Mouse (Mus musculus) liver, adult 2 months (tissue): Measurements from ENCODE around the gene Atat1.

Source experiments
- CTCF ChIP-seq: fragments of 200-500 bp; IDR thresholded peaks from 2 replicates; pipeline ENCODE4 v1.5.1; 2011; ENCODE audit warnings: low read depth, low read length, control low read depth
- POLR2A ChIP-seq: fragments of 200-500 bp; IDR thresholded peaks from 2 replicates; pipeline ENCODE4 v1.6.1; 2011; ENCODE audit warnings: low read length, control low read depth; ENCODE audit not compliant: insufficient read depth; ENCODE audit errors: extremely low read depth

DNA sequence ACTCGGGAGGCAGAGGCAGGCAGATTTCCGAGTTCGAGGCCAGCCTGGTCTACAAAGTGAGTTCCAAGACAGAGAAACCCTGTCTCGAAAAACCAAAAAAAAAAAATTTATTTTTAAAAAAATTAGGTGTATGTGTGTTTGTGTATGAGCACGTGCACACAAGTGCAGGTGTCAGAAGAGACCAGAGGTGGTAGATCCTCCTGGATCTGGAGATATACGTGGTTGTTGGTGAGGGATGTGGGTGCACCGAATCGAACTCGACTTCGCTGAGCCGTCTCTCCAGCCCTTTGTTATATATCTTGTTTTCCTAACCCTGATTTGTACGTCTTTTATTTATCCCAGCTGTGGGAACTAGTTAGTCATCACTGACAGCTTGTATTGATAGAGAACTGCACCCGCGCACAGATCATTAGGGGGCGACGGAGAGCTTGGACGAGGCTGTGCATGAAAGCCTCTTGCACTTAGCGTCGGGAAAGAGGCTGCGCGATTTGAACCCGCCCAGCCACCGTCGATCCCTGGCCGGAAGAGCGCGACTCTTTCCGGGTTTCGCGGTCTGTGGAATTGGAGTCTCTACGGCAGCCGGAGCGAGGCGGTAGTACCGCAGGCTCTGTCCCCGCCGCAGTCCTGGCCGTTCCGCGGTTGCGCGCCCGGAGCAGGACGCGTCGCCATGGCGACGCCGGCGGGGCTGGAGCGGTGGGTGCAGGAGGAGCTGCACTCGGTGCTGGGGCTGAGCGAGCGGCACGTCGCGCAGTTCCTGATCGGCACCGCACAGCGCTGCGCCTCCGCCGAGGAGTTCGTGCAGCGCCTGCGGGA lies 30.4 kb downstream of the Atat1 start, which contains the start of gene Dhx16:
- TF ChIP-seq POLR2A (peak; percentile 56; the same call in 1 of the 2 replicates), CTCF (peak; percentile 88)
